Mouse (Mus musculus): ENCODE measurements at regions not wholly inside any gene's neighbourhood (a gene's known extent, or its start where the extent isn't known, plus 50 kb on each side); places are given as distances from the start of the nearest gene placed in this dataset.

GRCm38 (mm10) chr12:57809961-57810360, 246.0 kb downstream of the Ttc6 start:
- DNase-seq (ENCODE audit: low spot score): no peak

- no peak for DNase-seq (ENCODE audit: low spot score)
Measured at GRCm38 (mm10) chr12:57823809-57824208, 259.9 kb downstream of the Ttc6 start.

- peak; percentile 18 for DNase-seq (ENCODE audit: low spot score)
Measured at GRCm38 (mm10) chr12:57825754-57826153, 261.8 kb downstream of the Ttc6 start.

- no peak for DNase-seq (ENCODE audit: low spot score)
Measured at GRCm38 (mm10) chr12:57842813-57843212, 278.9 kb downstream of the Ttc6 start.

- DNase-seq (ENCODE audit: low spot score): no peak
Measured at GRCm38 (mm10) chr12:57871028-57871427, 307.1 kb downstream of the Ttc6 start.

- no peak for DNase-seq (ENCODE audit: low spot score)
Measured at GRCm38 (mm10) chr12:57890783-57891478, 320.6 kb upstream of the Sstr1 start.

GRCm38 (mm10) chr12:57891556-57891955, 320.0 kb upstream of the Sstr1 start:
- DNase-seq (ENCODE audit: low spot score): no peak

- no peak for DNase-seq (ENCODE audit: low spot score)
Measured at GRCm38 (mm10) chr12:57897751-57898250, 313.8 kb upstream of the Sstr1 start.

- DNase-seq (ENCODE audit: low spot score): no peak
Measured at GRCm38 (mm10) chr12:57904658-57905057, 306.9 kb upstream of the Sstr1 start.

GRCm38 (mm10) chr12:57918211-57918610, 293.4 kb upstream of the Sstr1 start:
- DNase-seq (ENCODE audit: low spot score): no peak

GRCm38 (mm10) chr12:57922031-57922430, 289.5 kb upstream of the Sstr1 start:
- DNase-seq (ENCODE audit: low spot score): no peak

GRCm38 (mm10) chr12:57924422-57924821, 287.1 kb upstream of the Sstr1 start:
- DNase-seq (ENCODE audit: low spot score): no peak

- DNase-seq (ENCODE audit: low spot score): no peak
Measured at GRCm38 (mm10) chr12:57926886-57927285, 284.7 kb upstream of the Sstr1 start.

GRCm38 (mm10) chr12:57928030-57928429, 283.5 kb upstream of the Sstr1 start:
- no peak for DNase-seq (ENCODE audit: low spot score)

GRCm38 (mm10) chr12:57931856-57932255, 279.7 kb upstream of the Sstr1 start:
- DNase-seq (ENCODE audit: low spot score): no peak

GRCm38 (mm10) chr12:57949886-57950285, 261.7 kb upstream of the Sstr1 start:
- no peak for DNase-seq (ENCODE audit: low spot score)

GRCm38 (mm10) chr12:57958527-57958926, 253.0 kb upstream of the Sstr1 start:
- DNase-seq (ENCODE audit: low spot score): no peak

GRCm38 (mm10) chr12:57960171-57960570, 251.4 kb upstream of the Sstr1 start:
- no peak for DNase-seq (ENCODE audit: low spot score)

GRCm38 (mm10) chr12:57969168-57969567, 242.4 kb upstream of the Sstr1 start:
- no peak for DNase-seq (ENCODE audit: low spot score)

GRCm38 (mm10) chr12:57970163-57970562, 241.4 kb upstream of the Sstr1 start:
- DNase-seq (ENCODE audit: low spot score): no peak

GRCm38 (mm10) chr12:57972484-57972883, 239.1 kb upstream of the Sstr1 start:
- no peak for DNase-seq (ENCODE audit: low spot score)
